Mouse (Mus musculus) heart, embryonic 12.5 days (tissue): Measurements from ENCODE around the gene Syne1. TPM values are rescaled to one million over a fixed set of nuclear protein-coding genes. Genes with fewer than 3 reads are reported as not detected.

ENCODE experiments used
- ATAC-seq: fragments of 200-750 bp; cut with Nextera tagmentation; 2 replicates; pipeline ENCODE4 v1.8.0; 2017; ENCODE audit warnings: moderate TSS enrichment, moderate library complexity; ENCODE audit not compliant: insufficient number of reproducible peaks, low FRiP score
- H3K27ac ChIP-seq: fragments of 300-500 bp; sonication (generic); 2 replicates; pipeline ENCODE4 v1.5.1; 2016; ENCODE audit warnings: mild to moderate bottlenecking, moderate library complexity; ENCODE audit not compliant: poor library complexity, severe bottlenecking
- H3K27me3 ChIP-seq: fragments of 300-500 bp; sonication (generic); replicated peaks from 2 replicates; pipeline ENCODE4 v1.6.1; 2016; ENCODE audit warnings: mild to moderate bottlenecking, moderate library complexity
- H3K36me3 ChIP-seq: fragments of 300-500 bp; sonication (generic); 2 replicates; pipeline ENCODE4 v1.6.1; 2016; ENCODE audit warnings: mild to moderate bottlenecking, moderate library complexity
- H3K4me1 ChIP-seq: fragments of 300-500 bp; sonication (generic); replicated peaks from 2 replicates; pipeline ENCODE4 v1.6.1; 2016; ENCODE audit warnings: mild to moderate bottlenecking
- H3K4me2 ChIP-seq: fragments of 300-500 bp; sonication (generic); 2 replicates; pipeline ENCODE4 v1.6.1; 2016; ENCODE audit warnings: mild to moderate bottlenecking, moderate library complexity
- H3K4me3 ChIP-seq: fragments of 300-500 bp; sonication (generic); 2 replicates; pipeline ENCODE4 v1.5.1; 2016; ENCODE audit warnings: mild to moderate bottlenecking
- H3K9ac ChIP-seq: fragments of 300-500 bp; sonication (generic); 2 replicates; pipeline ENCODE4 v1.6.1; 2016; ENCODE audit warnings: mild to moderate bottlenecking, moderate library complexity
- H3K9me3 ChIP-seq: fragments of 300-500 bp; sonication (generic); replicated peaks from 2 replicates; pipeline ENCODE4 v1.6.1; 2016; ENCODE audit warnings: mild to moderate bottlenecking, moderate library complexity
- WGBS: fragments of 180-500 bp; shearing (Covaris S2); methylation state at CpG from one replicate; pipeline ENCODE4 v1.1.7; 2016; 5-methylcytosine and 5-hydroxymethylcytosine counted together
- polyA plus RNA-seq: library from polyadenylated mRNA; unstranded; fragments of >200 nt; fragmentation: Nextera tagmentation; extraction: Ambion mirVana; gene quantifications from 2 replicates; pipeline ENCODE4 v1.2.1, GENCODE M21; 2016

The Syne1 gene
- polyA plus RNA-seq, 1 experiment from 2014 or later = 18.0 TPM

- no peaks in the 10 kb centered on the region for H3K4me1 ChIP-seq
- WGBS = 73% methylated on average over 9 of the region's 9 CpGs
- no peak overlapping the region for H3K9ac ChIP-seq
- ATAC-seq = no peak
- no peaks in the 10 kb centered on the region for H3K27me3 ChIP-seq
- H3K9me3 ChIP-seq = no peaks in the 10 kb centered on the region
- no peak overlapping the region for H3K27ac ChIP-seq
- no peak overlapping the region for H3K4me3 ChIP-seq
- H3K4me2 ChIP-seq = no peak overlapping the region
- peaks cover 54% of the 10 kb centered on the region for H3K36me3 ChIP-seq
Observed at GRCm38 (mm10) chr10:5028301-5028700, 523.0 kb downstream of the Syne1 start.

- Histone ChIP-seq H3K9me3 (no peaks in the 10 kb centered on the region), H3K27me3 (no peaks in the 10 kb centered on the region), H3K4me2 (no peak overlapping the region), H3K4me1 (no peaks in the 10 kb centered on the region), H3K27ac (no peak overlapping the region), H3K36me3 (peaks cover 46% of the 10 kb centered on the region), H3K9ac (no peak overlapping the region), H3K4me3 (no peak overlapping the region)
- no peak for ATAC-seq
- 85% methylated on average over 1 of the region's 1 CpGs for WGBS
Observed at GRCm38 (mm10) chr10:5027208-5027607, 524.1 kb downstream of the Syne1 start.

GRCm38 (mm10) chr10:5025906-5026305, 525.4 kb downstream of the Syne1 start:
- Histone ChIP-seq H3K4me2 (no peak overlapping the region), H3K27me3 (no peaks in the 10 kb centered on the region), H3K36me3 (peaks cover 46% of the 10 kb centered on the region), H3K4me1 (no peaks in the 10 kb centered on the region), H3K4me3 (no peak overlapping the region), H3K27ac (no peak overlapping the region), H3K9ac (no peak overlapping the region), H3K9me3 (no peaks in the 10 kb centered on the region)
- 86% methylated on average over 4 of the region's 4 CpGs for WGBS
- ATAC-seq = no peak

GRCm38 (mm10) chr10:5017148-5017547, 534.1 kb downstream of the Syne1 start:
- Histone ChIP-seq H3K9me3 (no peaks in the 10 kb centered on the region), H3K4me2 (no peak overlapping the region), H3K36me3 (peaks cover 19% of the 10 kb centered on the region), H3K27me3 (no peaks in the 10 kb centered on the region), H3K4me3 (no peak overlapping the region), H3K9ac (no peak overlapping the region), H3K27ac (no peak overlapping the region), H3K4me1 (no peaks in the 10 kb centered on the region)
- 76% methylated on average over 1 of the region's 1 CpGs for WGBS
- ATAC-seq = no peak

GRCm38 (mm10) chr10:5014976-5015375, 536.3 kb downstream of the Syne1 start:
- Histone ChIP-seq H3K4me2 (no peak overlapping the region), H3K4me3 (no peak overlapping the region), H3K9me3 (no peaks in the 10 kb centered on the region), H3K9ac (no peak overlapping the region), H3K27ac (no peak overlapping the region), H3K4me1 (no peaks in the 10 kb centered on the region), H3K27me3 (no peaks in the 10 kb centered on the region), H3K36me3 (no peaks in the 10 kb centered on the region)
- no peak for ATAC-seq
- WGBS = 85% methylated on average over 1 of the region's 1 CpGs

GRCm38 (mm10) chr10:5012004-5012403, 539.3 kb downstream of the Syne1 start:
- no peak overlapping the region for H3K4me2 ChIP-seq
- H3K27ac ChIP-seq = no peak overlapping the region
- H3K4me1 ChIP-seq = no peaks in the 10 kb centered on the region
- H3K4me3 ChIP-seq = no peak overlapping the region
- no peaks in the 10 kb centered on the region for H3K9me3 ChIP-seq
- no peak overlapping the region for H3K9ac ChIP-seq
- no peaks in the 10 kb centered on the region for H3K27me3 ChIP-seq
- H3K36me3 ChIP-seq = no peaks in the 10 kb centered on the region
- no peak for ATAC-seq

- Histone ChIP-seq H3K27ac (no peak overlapping the region), H3K9me3 (no peaks in the 10 kb centered on the region), H3K4me1 (no peaks in the 10 kb centered on the region), H3K9ac (no peak overlapping the region), H3K4me3 (no peak overlapping the region), H3K27me3 (no peaks in the 10 kb centered on the region), H3K36me3 (no peaks in the 10 kb centered on the region), H3K4me2 (no peak overlapping the region)
- no peak for ATAC-seq
- WGBS = 69% methylated on average over 8 of the region's 8 CpGs
Observed at GRCm38 (mm10) chr10:5008795-5009366, 542.4 kb downstream of the Syne1 start.

- Histone ChIP-seq H3K4me2 (no peak overlapping the region), H3K9ac (no peak overlapping the region), H3K27me3 (no peaks in the 10 kb centered on the region), H3K4me3 (no peak overlapping the region), H3K4me1 (0 out of 2 replicates have a peak, but pooled peaks cover 6% of the 10 kb centered on the region), H3K36me3 (no peaks in the 10 kb centered on the region), H3K27ac (no peak overlapping the region), H3K9me3 (no peaks in the 10 kb centered on the region)
- 80% methylated on average over 3 of the region's 3 CpGs for WGBS
- ATAC-seq = no peak
Observed at GRCm38 (mm10) chr10:4996592-4996991, 554.7 kb downstream of the Syne1 start.

- no peak overlapping the region for H3K27ac ChIP-seq
- H3K4me2 ChIP-seq = no peak overlapping the region
- 52% methylated on average over 3 of the region's 3 CpGs for WGBS
- no peak overlapping the region for H3K9ac ChIP-seq
- H3K36me3 ChIP-seq = no peaks in the 10 kb centered on the region
- no peak for ATAC-seq
- H3K4me3 ChIP-seq = no peak overlapping the region
- H3K27me3 ChIP-seq = no peaks in the 10 kb centered on the region
- 0 out of 2 replicates have a peak, but pooled peaks cover 6% of the 10 kb centered on the region for H3K4me1 ChIP-seq
- H3K9me3 ChIP-seq = no peaks in the 10 kb centered on the region
Observed at GRCm38 (mm10) chr10:4993802-4994201, 557.5 kb downstream of the Syne1 start.

GRCm38 (mm10) chr10:4983919-4984318, 567.4 kb downstream of the Syne1 start:
- 64% methylated on average over 2 of the region's 2 CpGs for WGBS
- H3K36me3 ChIP-seq = no peaks in the 10 kb centered on the region

GRCm38 (mm10) chr10:4977374-4977773, 573.9 kb downstream of the Syne1 start:
- Histone ChIP-seq H3K4me1 (no peaks in the 10 kb centered on the region), H3K9me3 (no peaks in the 10 kb centered on the region), H3K9ac (no peak overlapping the region), H3K36me3 (no peaks in the 10 kb centered on the region), H3K27ac (no peak overlapping the region), H3K4me2 (no peak overlapping the region), H3K4me3 (no peak overlapping the region), H3K27me3 (no peaks in the 10 kb centered on the region)
- WGBS = 85% methylated on average over 3 of the region's 3 CpGs
- ATAC-seq = no peak

More at GRCm38 (mm10) chr10:4983919-4984318, 567.4 kb downstream of the Syne1 start:
- H3K27me3 ChIP-seq = no peaks in the 10 kb centered on the region
- no peak overlapping the region for H3K9ac ChIP-seq
- H3K27ac ChIP-seq = no peak overlapping the region
- H3K9me3 ChIP-seq = no peaks in the 10 kb centered on the region
- H3K4me3 ChIP-seq = no peak overlapping the region
- ATAC-seq = no peak
- no peak overlapping the region for H3K4me2 ChIP-seq
- H3K4me1 ChIP-seq = no peaks in the 10 kb centered on the region

GRCm38 (mm10) chr10:4976557-4976956, 574.7 kb downstream of the Syne1 start:
- Histone ChIP-seq H3K36me3 (no peaks in the 10 kb centered on the region), H3K9me3 (no peaks in the 10 kb centered on the region), H3K9ac (no peak overlapping the region), H3K27ac (no peak overlapping the region), H3K4me3 (no peak overlapping the region), H3K27me3 (no peaks in the 10 kb centered on the region), H3K4me1 (no peaks in the 10 kb centered on the region), H3K4me2 (no peak overlapping the region)
- WGBS = 81% methylated on average over 2 of the region's 2 CpGs
- ATAC-seq = no peak
